Mouse (Mus musculus) embryonic facial prominence, embryonic 13.5 days (tissue): Measurements from ENCODE around the gene Ube4b. TPM values are rescaled to one million over a fixed set of nuclear protein-coding genes. Genes with fewer than 3 reads are reported as not detected.

ENCODE experiments used
- ATAC-seq: fragments of 200-750 bp; cut with Nextera tagmentation; 2 replicates; pipeline ENCODE4 v1.8.0; 2017; ENCODE audit warnings: low read depth; ENCODE audit not compliant: insufficient number of reproducible peaks, insufficient read depth, low FRiP score, low TSS enrichment
- H3K27ac ChIP-seq: fragments of 300-500 bp; sonication (generic); 2 replicates; pipeline ENCODE4 v1.5.1; 2015; ENCODE audit warnings: moderate library complexity, mild to moderate bottlenecking, inconsistent platforms
- H3K27me3 ChIP-seq: fragments of 300-500 bp; sonication (generic); 2 replicates; pipeline ENCODE4 v1.6.1; 2015; ENCODE audit warnings: mild to moderate bottlenecking, inconsistent platforms
- H3K36me3 ChIP-seq: fragments of 300-500 bp; sonication (generic); 2 replicates; pipeline ENCODE4 v1.6.1; 2015; ENCODE audit warnings: mild to moderate bottlenecking, inconsistent platforms
- H3K4me1 ChIP-seq: fragments of 300-500 bp; sonication (generic); 2 replicates; pipeline ENCODE4 v1.6.1; 2015; ENCODE audit warnings: inconsistent platforms
- H3K4me2 ChIP-seq: fragments of 300-500 bp; sonication (generic); 2 replicates; pipeline ENCODE4 v1.6.1; 2015; ENCODE audit warnings: moderate library complexity, mild to moderate bottlenecking, inconsistent platforms
- H3K4me3 ChIP-seq: fragments of 300-500 bp; sonication (generic); 2 replicates; pipeline ENCODE4 v1.5.1; 2015; ENCODE audit warnings: mild to moderate bottlenecking, inconsistent platforms
- H3K9ac ChIP-seq: fragments of 300-500 bp; sonication (generic); 2 replicates; pipeline ENCODE4 v1.6.1; 2015; ENCODE audit warnings: mild to moderate bottlenecking, inconsistent platforms
- H3K9me3 ChIP-seq: fragments of 300-500 bp; sonication (generic); 2 replicates; pipeline ENCODE4 v1.6.1; 2016; ENCODE audit warnings: inconsistent platforms
- WGBS: fragments of 180-500 bp; shearing (Covaris S2); methylation state at CpG from one replicate; pipeline ENCODE4 v1.1.7; 2015; ENCODE audit warnings: mixed read lengths; 5-methylcytosine and 5-hydroxymethylcytosine counted together
- polyA plus RNA-seq: library from polyadenylated mRNA; unstranded; fragments of >200 nt; fragmentation: Nextera tagmentation; extraction: Ambion mirVana; gene quantifications from 2 replicates; pipeline ENCODE4 v1.2.1, GENCODE M21; 2015

Ube4b gene
- polyA plus RNA-seq, 1 experiment from 2014 or later, result 49.4 TPM

- Histone ChIP-seq H3K4me3 (no peak overlapping the region), H3K4me1 (peaks cover 14% of the 10 kb centered on the region; the same call in 1 of the 2 replicates), H3K9ac (no peak overlapping the region), H3K27me3 (no peaks in the 10 kb centered on the region), H3K4me2 (no peak overlapping the region), H3K36me3 (no peaks in the 10 kb centered on the region), H3K9me3 (no peaks in the 10 kb centered on the region), H3K27ac (peak overlapping the region; percentile 3; the same call in 1 of the 2 replicates)
- WGBS, result 76% methylated on average over 12 of the region's 12 CpGs
- ATAC-seq, result no peak
These were observed 112.8 kb downstream of the Ube4b start for GRCm38 (mm10) chr4:149313558-149314253.

GRCm38 (mm10) chr4:149311996-149312395 lies 114.6 kb downstream of the Ube4b start:
- Histone ChIP-seq H3K36me3 (no peaks in the 10 kb centered on the region), H3K27ac (no peak overlapping the region), H3K4me2 (no peak overlapping the region), H3K27me3 (no peaks in the 10 kb centered on the region), H3K9ac (no peak overlapping the region), H3K4me1 (peaks cover 10% of the 10 kb centered on the region; the same call in 1 of the 2 replicates), H3K4me3 (no peak overlapping the region), H3K9me3 (no peaks in the 10 kb centered on the region)
- no peak for ATAC-seq
- WGBS, result 75% methylated on average over 5 of the region's 5 CpGs

- Histone ChIP-seq H3K4me1 (peaks cover 20% of the 10 kb centered on the region), H3K36me3 (no peaks in the 10 kb centered on the region), H3K27me3 (no peaks in the 10 kb centered on the region), H3K27ac (peak overlapping the region; percentile 82; the same call in 1 of the 2 replicates), H3K9me3 (no peaks in the 10 kb centered on the region), H3K9ac (peak overlapping the region; percentile 95), H3K4me3 (peak overlapping the region; percentile 95), H3K4me2 (peak overlapping the region; percentile 78)
- no peak for ATAC-seq
- WGBS, result 55% methylated on average over 3 of the region's 3 CpGs
These were observed 118.1 kb downstream of the Ube4b start for GRCm38 (mm10) chr4:149308491-149308820.

GRCm38 (mm10) chr4:149307596-149308490 lies 118.7 kb downstream of the Ube4b start, which contains the start of gene Kif1b:
Gene Kif1b, minus strand, starts transcription at chr4:149307693.
- Histone ChIP-seq H3K4me2 (peak within 1 kb of the TSS; percentile 78), H3K27ac (peak within 1 kb of the TSS; percentile 94), H3K27me3 (no peaks in the 10 kb centered on the region), H3K4me1 (peaks cover 24% of the 10 kb centered on the region), H3K9ac (peak within 1 kb of the TSS; percentile 95), H3K4me3 (peak within 1 kb of the TSS; percentile 95), H3K9me3 (no peaks in the 10 kb centered on the region), H3K36me3 (no peaks in the 10 kb centered on the region)
- under 1% methylated on average over 79 of the region's 79 CpGs for WGBS
- peak; percentile 95 for ATAC-seq

- Histone ChIP-seq H3K36me3 (no peaks in the 10 kb centered on the region), H3K4me1 (peaks cover 30% of the 10 kb centered on the region), H3K4me2 (peak overlapping the region; percentile 78), H3K9ac (peak overlapping the region; percentile 95), H3K27ac (peak overlapping the region; percentile 94), H3K27me3 (no peaks in the 10 kb centered on the region), H3K4me3 (peak overlapping the region; percentile 95), H3K9me3 (no peaks in the 10 kb centered on the region)
- WGBS, result under 1% methylated on average over 78 of the region's 83 CpGs
- ATAC-seq, result peak; percentile 58
These were observed 119.6 kb downstream of the Ube4b start for GRCm38 (mm10) chr4:149306712-149307595.

DNA sequence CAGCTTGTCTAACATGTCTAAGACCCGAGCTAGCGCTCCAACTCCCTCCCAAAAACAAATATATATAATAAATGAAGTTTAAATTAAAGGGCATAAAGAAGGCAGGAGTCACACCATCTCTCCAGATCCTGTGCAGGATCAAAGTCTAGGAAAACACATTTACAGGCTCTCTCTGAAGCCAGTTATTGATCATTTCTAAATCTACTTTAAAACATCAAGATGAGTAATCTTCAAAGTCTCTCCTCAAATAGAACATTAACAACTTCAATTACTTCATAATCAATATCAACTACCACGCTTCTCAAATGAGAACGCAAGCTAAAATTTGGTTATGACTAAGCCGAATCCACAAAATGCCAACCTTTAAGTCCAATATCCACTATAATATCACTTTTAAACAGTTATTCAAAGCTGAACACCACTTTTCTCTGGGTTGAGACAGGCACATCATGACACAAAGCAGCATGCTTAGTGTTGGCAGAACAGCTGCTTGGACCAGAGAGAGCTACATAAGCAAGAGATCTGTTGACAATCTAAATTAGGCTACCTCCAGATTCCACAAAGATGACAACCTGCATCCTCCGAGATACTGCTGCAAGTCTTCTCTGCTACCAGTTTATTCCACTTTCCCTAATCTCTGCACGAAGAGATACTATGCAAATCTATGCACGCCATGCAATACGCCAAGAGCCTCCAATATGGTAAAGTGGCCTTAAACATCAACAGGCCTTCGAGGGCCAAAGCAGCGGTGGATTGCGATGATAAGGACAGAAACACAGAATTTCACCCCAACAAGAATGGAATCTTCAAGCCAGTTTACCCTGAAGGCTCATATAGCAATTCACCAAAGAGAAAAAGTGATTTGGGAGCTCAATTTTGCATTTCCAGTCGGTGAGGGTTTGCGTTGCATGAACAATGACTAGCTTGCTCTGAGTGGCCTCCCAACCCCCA lies 120.5 kb downstream of the Ube4b start:
- H3K27me3 ChIP-seq, result no peaks in the 10 kb centered on the region
- H3K4me3 ChIP-seq, result peak overlapping the region; percentile 95
- H3K9me3 ChIP-seq, result no peaks in the 10 kb centered on the region
- peaks cover 37% of the 10 kb centered on the region for H3K4me1 ChIP-seq
- no peaks in the 10 kb centered on the region for H3K36me3 ChIP-seq
- H3K4me2 ChIP-seq, result peak overlapping the region; percentile 78
- 38% methylated on average over 14 of the region's 14 CpGs for WGBS
- H3K9ac ChIP-seq, result peak overlapping the region; percentile 95
- no peak for ATAC-seq
- peak overlapping the region; percentile 94 for H3K27ac ChIP-seq

- peaks cover 37% of the 10 kb centered on the region for H3K4me1 ChIP-seq
- H3K27ac ChIP-seq, result no peak overlapping the region
- no peaks in the 10 kb centered on the region for H3K27me3 ChIP-seq
- H3K9me3 ChIP-seq, result no peaks in the 10 kb centered on the region
- H3K4me3 ChIP-seq, result no peak overlapping the region
- no peak overlapping the region for H3K9ac ChIP-seq
- no peak for ATAC-seq
- no peaks in the 10 kb centered on the region for H3K36me3 ChIP-seq
- WGBS, result 81% methylated on average over 1 of the region's 1 CpGs
- no peak overlapping the region for H3K4me2 ChIP-seq
These were observed 122.1 kb downstream of the Ube4b start for GRCm38 (mm10) chr4:149304466-149304865.

DNA sequence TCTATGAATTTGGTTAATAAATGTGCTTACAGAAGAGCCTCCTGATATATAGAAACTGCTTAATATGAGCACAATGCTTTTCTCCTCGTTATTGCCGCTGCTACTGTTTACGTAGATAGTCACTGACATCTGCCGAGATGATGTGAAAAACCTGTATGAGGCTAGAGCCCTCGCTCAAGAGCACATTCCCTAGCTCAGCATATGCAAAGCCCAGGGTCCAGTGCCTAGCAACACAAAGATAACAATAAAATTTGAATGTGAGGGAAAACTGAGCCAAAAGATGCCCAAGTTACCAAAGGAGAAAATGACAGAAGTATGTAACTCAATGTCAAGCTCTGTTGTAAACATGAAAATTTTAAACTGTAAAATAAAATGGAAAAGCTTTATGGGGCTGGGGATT lies 123.0 kb downstream of the Ube4b start:
- Histone ChIP-seq H3K27ac (no peak overlapping the region), H3K9me3 (no peaks in the 10 kb centered on the region), H3K9ac (no peak overlapping the region), H3K4me3 (no peak overlapping the region), H3K36me3 (no peaks in the 10 kb centered on the region), H3K4me2 (no peak overlapping the region), H3K27me3 (no peaks in the 10 kb centered on the region), H3K4me1 (peaks cover 37% of the 10 kb centered on the region)
- no peak for ATAC-seq
- 62% methylated on average over 5 of the region's 5 CpGs for WGBS

- ATAC-seq, result no peak
- H3K27me3 ChIP-seq, result no peaks in the 10 kb centered on the region
- H3K36me3 ChIP-seq, result no peaks in the 10 kb centered on the region
These were observed 123.8 kb downstream of the Ube4b start for GRCm38 (mm10) chr4:149302751-149303150.

GRCm38 (mm10) chr4:149302136-149302535 lies 124.4 kb downstream of the Ube4b start:
- no peaks in the 10 kb centered on the region for H3K27me3 ChIP-seq
- H3K4me1 ChIP-seq, result peaks cover 37% of the 10 kb centered on the region
- no peak overlapping the region for H3K9ac ChIP-seq
- WGBS, result 75% methylated on average over 3 of the region's 3 CpGs
- H3K9me3 ChIP-seq, result no peaks in the 10 kb centered on the region
- H3K36me3 ChIP-seq, result no peaks in the 10 kb centered on the region
- no peak for ATAC-seq
- H3K4me3 ChIP-seq, result no peak overlapping the region
- H3K4me2 ChIP-seq, result no peak overlapping the region
- H3K27ac ChIP-seq, result no peak overlapping the region

More at GRCm38 (mm10) chr4:149302751-149303150, 123.8 kb downstream of the Ube4b start:
- 73% methylated on average over 5 of the region's 5 CpGs for WGBS
- H3K9me3 ChIP-seq, result no peaks in the 10 kb centered on the region
- peaks cover 37% of the 10 kb centered on the region for H3K4me1 ChIP-seq
- H3K4me2 ChIP-seq, result no peak overlapping the region
- no peak overlapping the region for H3K9ac ChIP-seq
- no peak overlapping the region for H3K4me3 ChIP-seq
- no peak overlapping the region for H3K27ac ChIP-seq
